Mouse (Mus musculus): ENCODE measurements at regions not wholly inside any gene's neighbourhood (a gene's known extent, or its start where the extent isn't known, plus 50 kb on each side); places are given as distances from the start of the nearest gene placed in this dataset.

DNA sequence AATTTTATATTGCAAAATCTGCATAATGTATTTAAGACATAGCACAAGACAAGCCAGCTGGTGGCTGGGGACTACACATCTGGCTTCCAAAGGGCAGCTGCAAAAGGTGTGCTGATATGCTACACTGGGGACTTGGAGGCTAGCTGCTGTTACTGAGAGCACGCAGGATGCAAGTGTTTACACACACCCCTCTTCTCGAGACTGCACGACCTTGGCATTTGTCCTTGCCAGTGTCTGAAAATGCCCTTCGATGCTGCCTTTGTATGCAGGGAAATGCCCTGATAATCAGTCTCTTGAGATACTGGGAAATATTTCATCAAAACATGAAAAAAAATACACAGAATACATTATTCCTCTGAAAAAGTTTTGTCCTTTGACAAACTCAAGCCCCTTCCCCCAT is 86.3 kb downstream of the Elovl4 start:
- no peak for TF ChIP-seq CTCF (IDR thresholded peaks at IDR 0.05; ENCODE audit: extremely low read depth, insufficient read length, insufficient replicate concordance, low read depth, low read length)
- TF ChIP-seq POLR2A (IDR thresholded peaks at IDR 0.05; ENCODE audit: low read depth, low read length), result no peak

Data from small intestine, adult 2 months (tissue).